Mouse (Mus musculus) testis, adult 2 months (tissue): ENCODE results near the gene Ube2t.

ENCODE experiments used
- CTCF ChIP-seq: fragments of 200-500 bp; IDR thresholded peaks from 2 replicates; pipeline ENCODE4 v1.5.1; 2012; ENCODE audit warnings: low read depth, mild to moderate bottlenecking, inconsistent platforms, low read length, moderate library complexity; ENCODE audit not compliant: control insufficient read depth, insufficient read depth, insufficient replicate concordance
- POLR2A ChIP-seq: fragments of 200-500 bp; IDR thresholded peaks from 2 replicates; pipeline ENCODE4 v1.6.1; 2012; ENCODE audit warnings: low read depth, mild to moderate bottlenecking, inconsistent platforms, low read length, moderate library complexity; ENCODE audit not compliant: control insufficient read depth

DNA sequence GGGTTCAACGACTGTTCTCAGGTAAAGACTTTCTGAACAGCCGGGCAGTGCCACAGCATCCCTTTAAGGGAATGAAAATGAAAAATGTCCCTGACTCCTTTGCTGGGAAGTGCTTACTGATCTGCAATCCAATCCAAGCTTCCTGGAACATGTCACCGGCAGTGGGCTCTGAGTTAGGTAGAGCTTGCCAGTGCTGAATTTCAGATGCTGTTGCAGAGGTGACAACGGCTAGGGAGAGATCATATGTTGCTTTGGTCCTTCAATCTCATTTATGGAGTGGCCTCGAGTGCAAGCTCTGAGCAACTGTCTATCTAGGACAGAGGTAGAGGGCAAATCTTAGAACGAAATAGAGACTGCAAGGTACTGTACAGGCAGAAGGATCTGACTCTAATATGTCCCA is 43.4 kb upstream of the Ube2t start:
- TF ChIP-seq CTCF, result no peak
- no peak for TF ChIP-seq POLR2A
